ENCODE assay signal across 30 mouse cellular contexts in genomic region chr1:83150227-83150626, GRCm38 (mm10). TPM values are rescaled to one million over a fixed set of nuclear protein-coding genes. Genes with fewer than 3 reads are reported as not detected.
A peak's percentile ranks its signal among the peaks of the same experiment; 100 is the strongest.
DNase-seq lines count a peak whose midpoint lies in the region; ATAC-seq and TF ChIP-seq lines count a peak whose summit lies in the region.
"Had no signal": no experiment of that assay in that cellular context is flagged by ENCODE, and none has a peak within 500 bp of the region (broad histone marks: within the 10 kb centered on the region; RNA-seq: fewer than 3 reads in every experiment).

No protein-coding gene starts in this region.

- no peak for TF ChIP-seq EP300 in liver, postnatal 0 days (IDR thresholded peaks at IDR 0.05; ENCODE audit: low read depth)

- H3K4me2 ChIP-seq in intestine, postnatal 0 days (replicated peaks; ENCODE audit: low read depth), result no peak overlapping the region
- H3K4me2 ChIP-seq in intestine, embryonic 16.5 days (ENCODE audit: low read depth, low read length), result no peak overlapping the region
- no peak overlapping the region for H3K4me2 ChIP-seq in liver, postnatal 0 days (ENCODE audit: low read depth, low read length)
- no peak overlapping the region for H3K4me2 ChIP-seq in midbrain, embryonic 13.5 days (replicated peaks)
- H3K4me2 ChIP-seq: forebrain, embryonic 13.5 days; hindbrain, embryonic 15.5 days; intestine, embryonic 15.5 days; limb, embryonic 13.5 days; midbrain, embryonic 15.5 days had no signal

- no peaks in the 10 kb centered on the region for H3K27me3 ChIP-seq in intestine, postnatal 0 days (replicated peaks; ENCODE audit: control insufficient read depth, insufficient read depth, low read length)
- no peaks in the 10 kb centered on the region for H3K27me3 ChIP-seq in intestine, embryonic 16.5 days (replicated peaks; ENCODE audit: control insufficient read depth, insufficient read depth, low read length)
- no peaks in the 10 kb centered on the region for H3K27me3 ChIP-seq in liver, postnatal 0 days (ENCODE audit: insufficient read depth, low read length)
- no peaks in the 10 kb centered on the region for H3K27me3 ChIP-seq in midbrain, embryonic 13.5 days
- H3K27me3 ChIP-seq: forebrain, embryonic 13.5 days; hindbrain, embryonic 15.5 days; intestine, embryonic 15.5 days; limb, embryonic 13.5 days; midbrain, embryonic 15.5 days had no signal

- no peak overlapping the region for H3K9ac ChIP-seq in intestine, postnatal 0 days (ENCODE audit: low read depth, low read length)
- H3K9ac ChIP-seq in intestine, embryonic 16.5 days (ENCODE audit: low read depth, low read length), result no peak overlapping the region
- no peak overlapping the region for H3K9ac ChIP-seq in liver, postnatal 0 days (replicated peaks)
- H3K9ac ChIP-seq in midbrain, embryonic 13.5 days (replicated peaks), result no peak overlapping the region
- H3K9ac ChIP-seq: forebrain, embryonic 13.5 days; hindbrain, embryonic 15.5 days; intestine, embryonic 15.5 days; limb, embryonic 13.5 days; midbrain, embryonic 15.5 days had no signal

- no peak for ATAC-seq in intestine, postnatal 0 days
- no peak for ATAC-seq in intestine, embryonic 16.5 days
- ATAC-seq in liver, postnatal 0 days, result no peak
- no peak for ATAC-seq in erythroblast, adult 5-6 weeks (replicated peaks; ENCODE audit: low FRiP score, poor library complexity, severe bottlenecking)
- no peak for ATAC-seq in midbrain, embryonic 13.5 days
- ATAC-seq: forebrain, embryonic 13.5 days; intestine, embryonic 15.5 days; midbrain, embryonic 15.5 days had no signal

- H3K4me3 ChIP-seq in intestine, postnatal 0 days (ENCODE audit: low read depth, low read length), result no peak overlapping the region
- H3K4me3 ChIP-seq in intestine, embryonic 16.5 days (ENCODE audit: low read length), result no peak overlapping the region
- H3K4me3 ChIP-seq in liver, postnatal 0 days (ENCODE audit: low read depth, low read length), result no peak overlapping the region
- H3K4me3 ChIP-seq in midbrain, embryonic 13.5 days (replicated peaks), result no peak overlapping the region
- H3K4me3 ChIP-seq: embryonic facial prominence, embryonic 10.5 days; forebrain, embryonic 13.5 days; hindbrain, embryonic 15.5 days; intestine, embryonic 15.5 days; limb, embryonic 13.5 days; midbrain, embryonic 15.5 days; myocyte had no signal

- H3K36me3 ChIP-seq in intestine, postnatal 0 days (ENCODE audit: control insufficient read depth, insufficient read depth), result no peaks in the 10 kb centered on the region
- H3K36me3 ChIP-seq in intestine, embryonic 16.5 days (ENCODE audit: control insufficient read depth, insufficient read depth, low read length), result no peaks in the 10 kb centered on the region
- H3K36me3 ChIP-seq in liver, postnatal 0 days (replicated peaks; ENCODE audit: insufficient read depth, low read length), result no peaks in the 10 kb centered on the region
- no peaks in the 10 kb centered on the region for H3K36me3 ChIP-seq in midbrain, embryonic 13.5 days
- H3K36me3 ChIP-seq: embryonic facial prominence, embryonic 10.5 days; G1E; hindbrain, embryonic 15.5 days; intestine, embryonic 15.5 days; limb, embryonic 13.5 days; midbrain, embryonic 15.5 days had no signal

- 68% methylated on average over 3 of the region's 3 CpGs for WGBS in intestine, postnatal 0 days
- WGBS in intestine, embryonic 16.5 days, result 67% methylated on average over 3 of the region's 3 CpGs
- 67% methylated on average over 3 of the region's 3 CpGs for WGBS in liver, postnatal 0 days (ENCODE audit: insufficient replicate concordance)
- 79% methylated on average over 3 of the region's 3 CpGs for WGBS in midbrain, embryonic 13.5 days

- no peak for DNase-seq in liver, postnatal 0 days
- no peak for DNase-seq in liver
- peak; percentile 28 for DNase-seq in ES-CJ7 (ENCODE audit: low read depth, low spot score)
- DNase-seq in lung, postnatal 25 days (ENCODE audit: low spot score), result peak; percentile 34
- DNase-seq: adrenal gland, adult 2 months; cerebellum, postnatal 14 days; heart, postnatal 4 days; kidney, postnatal 10 days; spleen, adult 18-20 months; thymus, postnatal 4 days had no signal

- H3K4me1 ChIP-seq in intestine, postnatal 0 days (replicated peaks; ENCODE audit: control insufficient read depth, insufficient read depth, low read length), result peaks cover 7% of the 10 kb centered on the region; the same call in 1 of the 2 replicates
- no peaks in the 10 kb centered on the region for H3K4me1 ChIP-seq in intestine, embryonic 16.5 days (ENCODE audit: control insufficient read depth, insufficient read depth, low read length)
- no peaks in the 10 kb centered on the region for H3K4me1 ChIP-seq in liver, postnatal 0 days (ENCODE audit: insufficient read depth)
- H3K4me1 ChIP-seq in midbrain, embryonic 13.5 days (replicated peaks), result no peaks in the 10 kb centered on the region
- H3K4me1 ChIP-seq: embryonic facial prominence, embryonic 10.5 days; forebrain, embryonic 13.5 days; hindbrain, embryonic 15.5 days; intestine, embryonic 15.5 days; limb, embryonic 13.5 days; midbrain, embryonic 15.5 days had no signal

- H3K27ac ChIP-seq in intestine, postnatal 0 days (ENCODE audit: low read depth, low read length), result no peak overlapping the region
- no peak overlapping the region for H3K27ac ChIP-seq in intestine, embryonic 16.5 days (ENCODE audit: low read length)
- H3K27ac ChIP-seq in liver, postnatal 0 days (ENCODE audit: low read depth), result no peak overlapping the region
- no peak overlapping the region for H3K27ac ChIP-seq in midbrain, embryonic 13.5 days
- H3K27ac ChIP-seq: embryonic facial prominence, embryonic 10.5 days; forebrain, embryonic 13.5 days; hindbrain, embryonic 15.5 days; intestine, embryonic 15.5 days; limb, embryonic 13.5 days; midbrain, embryonic 15.5 days had no signal

- H3K9me3 ChIP-seq in intestine, postnatal 0 days (ENCODE audit: control insufficient read depth), result no peaks in the 10 kb centered on the region
- no peaks in the 10 kb centered on the region for H3K9me3 ChIP-seq in intestine, embryonic 16.5 days (ENCODE audit: control insufficient read depth, low read length)
- no peaks in the 10 kb centered on the region for H3K9me3 ChIP-seq in liver, postnatal 0 days (ENCODE audit: low read length)
- no peaks in the 10 kb centered on the region for H3K9me3 ChIP-seq in midbrain, embryonic 13.5 days
- H3K9me3 ChIP-seq: embryonic facial prominence, embryonic 10.5 days; forebrain, embryonic 13.5 days; G1E; hindbrain, embryonic 15.5 days; intestine, embryonic 15.5 days; limb, embryonic 13.5 days; midbrain, embryonic 15.5 days had no signal

- peak; percentile 74 for TF ChIP-seq CTCF in intestine, postnatal 0 days (IDR thresholded peaks at IDR 0.05; ENCODE audit: low read depth)
- TF ChIP-seq CTCF in liver, postnatal 0 days (IDR thresholded peaks at IDR 0.05; ENCODE audit: low read depth), result peak; percentile 36; the same call in 1 of the 2 replicates

RNA-seq across cellular contexts. Expression of gene Daw1, which starts 9.3 kb away (rescaled TPM):
- not detected in 2 replicates for polyA plus RNA-seq in intestine, postnatal 0 days (2015; fragmentation: Nextera tagmentation; extraction: Ambion mirVana)
- polyA plus RNA-seq in intestine, embryonic 16.5 days (2015; fragmentation: Nextera tagmentation; extraction: Ambion mirVana), result not detected in 2 replicates
- not detected in 2 replicates for polyA plus RNA-seq in liver, postnatal 0 days (2015; fragmentation: Nextera tagmentation; extraction: Ambion mirVana)
- total RNA-seq in erythroblast, adult 5-6 weeks (2015; ENCODE audit: low replicate concordance), result not detected in 2 replicates
- not detected in 2 replicates for total RNA-seq in erythroblast, adult 5-6 weeks (2017; ENCODE audit: low replicate concordance)
- 0.40 and 0.81 TPM in 2 replicates for polyA plus RNA-seq in midbrain, embryonic 13.5 days (2015; fragmentation: Nextera tagmentation; extraction: Ambion mirVana)
- total RNA-seq: adrenal gland, adult 2 months; G1E; gastrocnemius, adult 8-10 months; granulocyte monocyte progenitor cell, adult 5-6 weeks; heart, postnatal 4 days; megakaryocyte, adult 5-6 weeks had no signal
- polyA plus RNA-seq: adrenal gland, adult 2 months; embryonic facial prominence, embryonic 10.5 days; G1E; intestine, embryonic 15.5 days; liver, embryonic 16.5 days; myocyte had no signal

RNA-seq across cellular contexts. Expression of gene Ccl20, which starts 33.7 kb away (rescaled TPM):
- polyA plus RNA-seq in intestine, postnatal 0 days (2015; fragmentation: Nextera tagmentation; extraction: Ambion mirVana), result 13.2 and 28.1 TPM in 2 replicates
- polyA plus RNA-seq in intestine, embryonic 16.5 days (2015; fragmentation: Nextera tagmentation; extraction: Ambion mirVana), result 4.0 and 5.1 TPM in 2 replicates
- not detected in 2 replicates for polyA plus RNA-seq in liver, postnatal 0 days (2015; fragmentation: Nextera tagmentation; extraction: Ambion mirVana)
- total RNA-seq in erythroblast, adult 5-6 weeks (2015; ENCODE audit: low replicate concordance), result not detected in 2 replicates
- not detected in 2 replicates for total RNA-seq in erythroblast, adult 5-6 weeks (2017; ENCODE audit: low replicate concordance)
- polyA plus RNA-seq in midbrain, embryonic 13.5 days (2015; fragmentation: Nextera tagmentation; extraction: Ambion mirVana), result not detected in 2 replicates
- total RNA-seq: adrenal gland, adult 2 months; gastrocnemius, adult 8-10 months; granulocyte monocyte progenitor cell, adult 5-6 weeks; heart, postnatal 4 days; layer of hippocampus, adult 8-10 months; left cerebral cortex, adult 8-10 months; megakaryocyte, adult 5-6 weeks had no signal
- polyA plus RNA-seq: adrenal gland, adult 2 months; embryonic facial prominence, embryonic 10.5 days; forebrain, embryonic 13.5 days; frontal cortex, adult 2 months; G1E; hindbrain, embryonic 15.5 days; limb, embryonic 13.5 days; liver, embryonic 16.5 days; midbrain, embryonic 15.5 days; myocyte; neural tube, embryonic 14.5 days had no signal

Comparison
In these comparisons a context has a peak if more than half of its experiments do, and no peak if none do; other contexts are left out.
1. DNase-seq: peak in ES-CJ7 (single experiment) and lung, postnatal 25 days (single experiment); none in liver, postnatal 0 days (single experiment) and liver (single experiment).